Mouse (Mus musculus): ENCODE results near the gene Slc35b1. TPM values are rescaled to one million over a fixed set of nuclear protein-coding genes. Genes with fewer than 3 reads are reported as not detected.

Gene Slc35b1
- total and polyA plus RNA-seq, 3 experiments = 47.0 to 125 (median 75.1) TPM

DNA sequence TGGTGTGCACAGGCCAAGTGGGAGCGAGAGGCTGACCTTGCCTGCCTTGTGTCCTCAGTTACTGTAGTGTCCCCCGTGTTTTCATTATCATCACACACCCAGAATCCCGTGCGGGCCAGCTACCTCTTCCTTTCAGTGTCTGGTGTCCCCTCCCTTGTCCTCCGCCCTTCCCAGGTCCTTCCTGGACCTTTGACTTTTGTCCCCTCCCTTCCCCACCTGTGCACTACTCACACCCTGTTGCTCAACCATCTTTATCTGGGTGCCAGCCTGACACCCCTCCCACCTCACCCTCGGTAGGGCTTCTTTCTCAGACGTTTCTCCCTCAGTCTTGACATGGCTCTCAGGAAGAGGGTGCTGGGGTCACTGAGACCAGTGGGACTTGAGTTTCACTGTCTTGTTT, 2.9 kb downstream of the Slc35b1 start:
- H3K36me3 ChIP-seq (replicated peaks in 1 of 2; ENCODE audit: control insufficient read depth in 1 of 2, insufficient read depth in 1 of 2, low read length in 1 of 2) = peaks cover 50 to 63% of the 10 kb centered on the region in 2 experiments
- H3K27ac ChIP-seq (ENCODE audit: insufficient read depth, low read depth) = no peak overlapping the region
- H3K27me3 ChIP-seq (replicated peaks) = no peaks in the 10 kb centered on the region
- H3K4me1 ChIP-seq (ENCODE audit: control insufficient read depth in 1 of 2, insufficient read depth in 2 of 2) = peaks cover 3 to 17% of the 10 kb centered on the region in 2 experiments
- H3K4me3 ChIP-seq (replicated peaks in 1 of 3; ENCODE audit: low read depth in 2 of 3, low read length in 2 of 3, poor library complexity in 1 of 3) = no peak overlapping the region
- no peak overlapping the region for H3K4me2 ChIP-seq (ENCODE audit: insufficient read depth, low read depth, poor library complexity, severe bottlenecking)
- H3K79me2 ChIP-seq (replicated peaks; ENCODE audit: control insufficient read depth, extremely low read depth, insufficient read depth, poor library complexity, severe bottlenecking) = peaks cover 14% of the 10 kb centered on the region
- TF ChIP-seq NRF1 (IDR thresholded peaks at IDR 0.05; ENCODE audit: low read depth, low read length) = no peak
- no peak for TF ChIP-seq RCOR1 (conservative IDR thresholded peaks at IDR 0.05; ENCODE audit: low read depth, low read length)
- TF ChIP-seq SMC3 (IDR thresholded peaks at IDR 0.05; ENCODE audit: low read depth, low read length) = no peak
- no peak for TF ChIP-seq USF1 (IDR thresholded peaks at IDR 0.05; ENCODE audit: low read depth, low read length)
- no peak for TF ChIP-seq CHD1 (IDR thresholded peaks at IDR 0.05; ENCODE audit: low read depth, low read length)
- no peak for TF ChIP-seq POLR2AphosphoS2 (IDR thresholded peaks at IDR 0.05; ENCODE audit: low read depth, low read length)
- no peak for TF ChIP-seq MXI1 (IDR thresholded peaks at IDR 0.05; ENCODE audit: low read depth, low read length)
- TF ChIP-seq ETS1 (conservative IDR thresholded peaks at IDR 0.05; ENCODE audit: low read depth, low read length) = no peak
- TF ChIP-seq ZC3H11A (IDR thresholded peaks at IDR 0.05; ENCODE audit: low read depth, low read length) = no peak
- TF ChIP-seq MAZ (IDR thresholded peaks at IDR 0.05; ENCODE audit: low read depth, low read length) = no peak
- no peak for TF ChIP-seq TCF12 (IDR thresholded peaks at IDR 0.05; ENCODE audit: low read depth, low read length)
- no peak for DNase-seq (ENCODE audit: extremely low read depth)
- no peaks in the 10 kb centered on the region for H3K9me3 ChIP-seq (replicated peaks; ENCODE audit: low read length)
- dilution Hi-C loops (cut with MboI; ENCODE audit: extremely low pct_ligation_motif_present, extremely low pct_unique_long_range_greater_than_20kb, low sequenced_read_pairs) = no loop called here
- H3K9ac ChIP-seq (ENCODE audit: insufficient read depth, low read depth) = no peak overlapping the region
- in situ Hi-C loops (cut with MboI; ENCODE audit: low pct_ligation_motif_present, low pct_unique_long_range_greater_than_20kb, low sequenced_read_pairs) = loop anchor here (25.0 kb wide), 1 partner anchor 275 kb away; the partner anchor contains the start of gene Phb

GRCm38 (mm10) chr11:95389006-95389405, 4.5 kb downstream of the Slc35b1 start:
- peaks cover 14% of the 10 kb centered on the region for H3K79me2 ChIP-seq (replicated peaks; ENCODE audit: control insufficient read depth, extremely low read depth, insufficient read depth, poor library complexity, severe bottlenecking)
- dilution Hi-C loops (cut with MboI; ENCODE audit: extremely low pct_ligation_motif_present, extremely low pct_unique_long_range_greater_than_20kb, low sequenced_read_pairs) (no loop called here), in situ Hi-C loops (cut with MboI; ENCODE audit: low pct_ligation_motif_present, low pct_unique_long_range_greater_than_20kb, low sequenced_read_pairs) (loop anchor here (25.0 kb wide), 1 partner anchor 273 kb away; the partner anchor contains the start of gene Phb)
- no peaks in the 10 kb centered on the region for H3K9me3 ChIP-seq (replicated peaks; ENCODE audit: low read length)
- peaks cover 3 to 15% of the 10 kb centered on the region in 2 experiments for H3K4me1 ChIP-seq (ENCODE audit: control insufficient read depth in 1 of 2, insufficient read depth in 2 of 2)
- H3K27ac ChIP-seq (ENCODE audit: insufficient read depth, low read depth) = no peak overlapping the region
- H3K9ac ChIP-seq (ENCODE audit: insufficient read depth, low read depth) = no peak overlapping the region
- peaks cover 51 to 75% of the 10 kb centered on the region in 2 experiments for H3K36me3 ChIP-seq (replicated peaks in 1 of 2; ENCODE audit: control insufficient read depth in 1 of 2, insufficient read depth in 1 of 2, low read length in 1 of 2)
- H3K4me3 ChIP-seq (replicated peaks in 1 of 3; ENCODE audit: low read depth in 2 of 3, low read length in 2 of 3, poor library complexity in 1 of 3) = no peak overlapping the region
- no peaks in the 10 kb centered on the region for H3K27me3 ChIP-seq (replicated peaks)
- no peak for TF ChIP-seq MEF2A (IDR thresholded peaks at IDR 0.05; ENCODE audit: borderline replicate concordance, low read depth, low read length)
- TF ChIP-seq ZNF384 (IDR thresholded peaks at IDR 0.05; ENCODE audit: low read depth, low read length) = no peak
- peak in 1 of 2 experiments; percentile 56; a peak in 2 of 4 replicates for TF ChIP-seq CTCF (conservative IDR thresholded peaks at IDR 0.05 in 1 of 2, IDR thresholded peaks at IDR 0.05 in 1 of 2; ENCODE audit: low read depth in 2 of 2, low read length in 2 of 2)
- no peak for TF ChIP-seq NELFE (IDR thresholded peaks at IDR 0.05; ENCODE audit: low read depth, low read length)
- no peak for TF ChIP-seq CHD2 (IDR thresholded peaks at IDR 0.05; ENCODE audit: low read length)
- TF ChIP-seq ZKSCAN1 (IDR thresholded peaks at IDR 0.05; ENCODE audit: borderline replicate concordance, low read depth, low read length) = no peak
- TF ChIP-seq RAD21 (IDR thresholded peaks at IDR 0.05; ENCODE audit: low read depth, low read length) = peak; percentile 23
- TF ChIP-seq SIN3A (IDR thresholded peaks at IDR 0.05; ENCODE audit: low read length) = no peak
- no peak for TF ChIP-seq UBTF (IDR thresholded peaks at IDR 0.05; ENCODE audit: low read depth, low read length)
- no peak overlapping the region for H3K4me2 ChIP-seq (ENCODE audit: insufficient read depth, low read depth, poor library complexity, severe bottlenecking)
- DNase-seq (ENCODE audit: extremely low read depth) = no peak

Data from CH12.LX (cell line).